Mouse (Mus musculus): ENCODE results near the gene Mef2c. TPM values are rescaled to one million over a fixed set of nuclear protein-coding genes. Genes with fewer than 3 reads are reported as not detected.

Mef2c gene
- polyA plus RNA-seq, 1 experiment from 2014 or later = 27.1 TPM

- H3K27me3 ChIP-seq (replicated peaks) = no peaks in the 10 kb centered on the region
- H3K4me2 ChIP-seq = no peak overlapping the region
- H3K9me3 ChIP-seq = no peaks in the 10 kb centered on the region
- no peak overlapping the region for H3K9ac ChIP-seq
- no peak for ATAC-seq (replicated peaks)
- H3K36me3 ChIP-seq (replicated peaks) = no peaks in the 10 kb centered on the region
- H3K4me1 ChIP-seq = no peaks in the 10 kb centered on the region
- H3K4me3 ChIP-seq = no peak overlapping the region
- WGBS = 84% methylated on average over 3 of the region's 3 CpGs
- H3K27ac ChIP-seq = no peak overlapping the region
Measured at GRCm38 (mm10) chr13:83638735-83639134, 134.9 kb downstream of the Mef2c start.

GRCm38 (mm10) chr13:83649051-83649450 lies 145.2 kb downstream of the Mef2c start:
- Histone ChIP-seq H3K4me3 (no peak overlapping the region), H3K27ac (no peak overlapping the region), H3K27me3 (replicated peaks) (no peaks in the 10 kb centered on the region), H3K9me3 (no peaks in the 10 kb centered on the region), H3K4me1 (no peaks in the 10 kb centered on the region; the same call in 1 of the 2 replicates), H3K4me2 (no peak overlapping the region), H3K36me3 (replicated peaks) (no peaks in the 10 kb centered on the region), H3K9ac (no peak overlapping the region)
- no peak for ATAC-seq (replicated peaks)
- WGBS = 93% methylated on average over 3 of the region's 3 CpGs

GRCm38 (mm10) chr13:83649795-83650476 lies 146.1 kb downstream of the Mef2c start:
- H3K27ac ChIP-seq = no peak overlapping the region
- H3K36me3 ChIP-seq (replicated peaks) = no peaks in the 10 kb centered on the region
- peaks cover 6% of the 10 kb centered on the region; the same call in 1 of the 2 replicates for H3K4me1 ChIP-seq
- 90% methylated on average over 12 of the region's 12 CpGs for WGBS
- no peaks in the 10 kb centered on the region for H3K27me3 ChIP-seq (replicated peaks)
- no peak overlapping the region for H3K9ac ChIP-seq
- no peak overlapping the region for H3K4me2 ChIP-seq
- H3K4me3 ChIP-seq = no peak overlapping the region
- H3K9me3 ChIP-seq = no peaks in the 10 kb centered on the region
- no peak for ATAC-seq (replicated peaks)

- 87% methylated on average over 3 of the region's 3 CpGs for WGBS
- Histone ChIP-seq H3K27ac (no peak overlapping the region), H3K4me2 (no peak overlapping the region), H3K9me3 (no peaks in the 10 kb centered on the region), H3K4me3 (no peak overlapping the region), H3K4me1 (peaks cover 9% of the 10 kb centered on the region), H3K36me3 (replicated peaks) (no peaks in the 10 kb centered on the region), H3K9ac (no peak overlapping the region), H3K27me3 (replicated peaks) (no peaks in the 10 kb centered on the region)
- no peak for ATAC-seq (replicated peaks)
Measured at GRCm38 (mm10) chr13:83650807-83651206, 147.0 kb downstream of the Mef2c start.

- Histone ChIP-seq H3K4me2 (no peak overlapping the region), H3K4me1 (peaks cover 13% of the 10 kb centered on the region), H3K27ac (no peak overlapping the region), H3K9ac (no peak overlapping the region), H3K36me3 (replicated peaks) (no peaks in the 10 kb centered on the region), H3K27me3 (replicated peaks) (no peaks in the 10 kb centered on the region), H3K9me3 (no peaks in the 10 kb centered on the region), H3K4me3 (no peak overlapping the region)
- no peak for ATAC-seq (replicated peaks)
- 92% methylated on average over 7 of the region's 7 CpGs for WGBS
Measured at GRCm38 (mm10) chr13:83651941-83652548, 148.2 kb downstream of the Mef2c start.

- Histone ChIP-seq H3K36me3 (replicated peaks) (no peaks in the 10 kb centered on the region), H3K4me1 (peaks cover 13% of the 10 kb centered on the region), H3K27ac (no peak overlapping the region), H3K27me3 (replicated peaks) (no peaks in the 10 kb centered on the region), H3K4me2 (no peak overlapping the region), H3K9ac (no peak overlapping the region), H3K4me3 (no peak overlapping the region), H3K9me3 (no peaks in the 10 kb centered on the region)
- WGBS = 91% methylated on average over 8 of the region's 8 CpGs
- no peak for ATAC-seq (replicated peaks)
Measured at GRCm38 (mm10) chr13:83652560-83652959, 148.7 kb downstream of the Mef2c start.

GRCm38 (mm10) chr13:83654889-83655769 lies 151.3 kb downstream of the Mef2c start:
- no peak overlapping the region for H3K4me3 ChIP-seq
- 14% methylated on average over 8 of the region's 8 CpGs for WGBS
- no peaks in the 10 kb centered on the region for H3K27me3 ChIP-seq (replicated peaks)
- no peak overlapping the region for H3K9ac ChIP-seq
- peak overlapping the region; percentile 30 for H3K4me2 ChIP-seq
- H3K27ac ChIP-seq = no peak overlapping the region
- no peaks in the 10 kb centered on the region for H3K9me3 ChIP-seq
- no peaks in the 10 kb centered on the region for H3K36me3 ChIP-seq (replicated peaks)
- H3K4me1 ChIP-seq = peaks cover 13% of the 10 kb centered on the region
- ATAC-seq (replicated peaks) = peak; percentile 94

- no peaks in the 10 kb centered on the region for H3K9me3 ChIP-seq
- peaks cover 17% of the 10 kb centered on the region for H3K4me1 ChIP-seq
- 69% methylated on average over 7 of the region's 7 CpGs for WGBS
- no peaks in the 10 kb centered on the region for H3K36me3 ChIP-seq (replicated peaks)
- ATAC-seq (replicated peaks) = no peak
- no peaks in the 10 kb centered on the region for H3K27me3 ChIP-seq (replicated peaks)
- H3K4me3 ChIP-seq = no peak overlapping the region
- no peak overlapping the region for H3K4me2 ChIP-seq
- no peak overlapping the region for H3K9ac ChIP-seq
- H3K27ac ChIP-seq = no peak overlapping the region
Measured at GRCm38 (mm10) chr13:83656094-83656493, 152.3 kb downstream of the Mef2c start.

- Histone ChIP-seq H3K36me3 (replicated peaks) (no peaks in the 10 kb centered on the region), H3K27ac (no peak overlapping the region), H3K4me2 (no peak overlapping the region), H3K9me3 (no peaks in the 10 kb centered on the region), H3K4me3 (no peak overlapping the region), H3K4me1 (peaks cover 20% of the 10 kb centered on the region), H3K27me3 (replicated peaks) (no peaks in the 10 kb centered on the region), H3K9ac (no peak overlapping the region)
- 66% methylated on average over 4 of the region's 4 CpGs for WGBS
- no peak for ATAC-seq (replicated peaks)
Measured at GRCm38 (mm10) chr13:83656773-83657172, 152.9 kb downstream of the Mef2c start.

- Histone ChIP-seq H3K27ac (0 out of 2 replicates have a peak overlapping the region, but pooled peaks have one; percentile 46), H3K4me3 (no peak overlapping the region), H3K4me2 (peak overlapping the region; percentile 27), H3K9ac (no peak overlapping the region), H3K4me1 (peaks cover 11% of the 10 kb centered on the region), H3K9me3 (no peaks in the 10 kb centered on the region), H3K36me3 (replicated peaks) (no peaks in the 10 kb centered on the region), H3K27me3 (replicated peaks) (no peaks in the 10 kb centered on the region)
- 40% methylated on average over 8 of the region's 8 CpGs for WGBS
- peak; percentile 79 for ATAC-seq (replicated peaks)
Measured at GRCm38 (mm10) chr13:83660722-83661121, 156.9 kb downstream of the Mef2c start.

GRCm38 (mm10) chr13:83661166-83661565 lies 157.3 kb downstream of the Mef2c start:
- no peaks in the 10 kb centered on the region for H3K27me3 ChIP-seq (replicated peaks)
- peak; percentile 60; the same call in 1 of the 2 replicates for ATAC-seq (replicated peaks)
- H3K9ac ChIP-seq = no peak overlapping the region
- peak overlapping the region; percentile 27 for H3K4me2 ChIP-seq
- 46% methylated on average over 7 of the region's 7 CpGs for WGBS
- no peaks in the 10 kb centered on the region for H3K36me3 ChIP-seq (replicated peaks)
- peaks cover 9% of the 10 kb centered on the region for H3K4me1 ChIP-seq
- peak overlapping the region; percentile 46; the same call in 1 of the 2 replicates for H3K27ac ChIP-seq
- H3K9me3 ChIP-seq = no peaks in the 10 kb centered on the region
- H3K4me3 ChIP-seq = no peak overlapping the region

- Histone ChIP-seq H3K27ac (no peak overlapping the region), H3K9me3 (no peaks in the 10 kb centered on the region), H3K4me3 (no peak overlapping the region), H3K4me1 (peaks cover 8% of the 10 kb centered on the region), H3K4me2 (no peak overlapping the region), H3K36me3 (replicated peaks) (no peaks in the 10 kb centered on the region), H3K9ac (no peak overlapping the region), H3K27me3 (replicated peaks) (no peaks in the 10 kb centered on the region)
- 0 out of 2 replicates have a peak, but pooled peaks have one; percentile 19 for ATAC-seq (replicated peaks)
- 56% methylated on average over 14 of the region's 14 CpGs for WGBS
Measured at GRCm38 (mm10) chr13:83662089-83662551, 158.3 kb downstream of the Mef2c start.
